Mouse (Mus musculus): ENCODE measurements around the gene Olfr106-ps. TPM values are rescaled to one million over a fixed set of nuclear protein-coding genes. Genes with fewer than 3 reads are reported as not detected.

Olfr106-ps gene
- polyA plus RNA-seq (2015; fragmentation: Nextera tagmentation; extraction: Ambion mirVana): not detected in 2 replicates

DNA sequence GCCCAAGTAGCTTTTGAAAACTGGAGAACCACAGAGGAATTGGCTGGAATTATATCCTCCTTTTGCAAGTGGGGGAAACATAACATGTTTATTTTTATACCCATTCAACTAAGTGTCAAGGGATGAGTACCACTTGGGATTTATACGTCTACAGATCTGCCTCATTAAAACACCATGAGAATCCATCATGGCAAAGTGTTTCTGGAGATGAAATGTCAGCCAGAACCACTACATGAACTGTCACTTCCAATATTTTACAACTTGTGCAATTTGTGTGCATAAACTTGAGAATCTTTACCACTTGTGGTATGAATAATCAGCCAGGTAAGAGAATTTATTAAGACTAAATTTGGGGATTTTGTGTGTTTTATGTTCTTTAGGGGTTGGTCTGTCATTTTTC is at the start of gene Olfr106-ps:
Olfr106-ps (plus strand) TSS at position 301 of the 400 bp plus-strand sequence.
- WGBS (ENCODE audit: insufficient replicate concordance): 70% methylated on average over 1 of the region's 1 CpGs
- no peaks in the 10 kb centered on the region for H3K27me3 ChIP-seq (ENCODE audit: insufficient read depth, low read length)
- no peaks in the 10 kb centered on the region for H3K9me3 ChIP-seq (ENCODE audit: low read length)
- TF ChIP-seq EP300 (IDR thresholded peaks at IDR 0.05; ENCODE audit: low read depth): no peak
- no peak for TF ChIP-seq CTCF (IDR thresholded peaks at IDR 0.05; ENCODE audit: low read depth)
- DNase-seq: no peak
- no peak within 1 kb of the TSS for H3K9ac ChIP-seq (replicated peaks)
- no peaks in the 10 kb centered on the region for H3K36me3 ChIP-seq (replicated peaks; ENCODE audit: insufficient read depth, low read length)
- H3K4me3 ChIP-seq (ENCODE audit: low read depth, low read length): no peak within 1 kb of the TSS
- no peak within 1 kb of the TSS for H3K4me2 ChIP-seq (ENCODE audit: low read depth, low read length)
- ATAC-seq: no peak
- no peaks in the 10 kb centered on the region for H3K4me1 ChIP-seq (ENCODE audit: insufficient read depth)
- no peak within 1 kb of the TSS for H3K27ac ChIP-seq (ENCODE audit: low read depth)

DNA sequence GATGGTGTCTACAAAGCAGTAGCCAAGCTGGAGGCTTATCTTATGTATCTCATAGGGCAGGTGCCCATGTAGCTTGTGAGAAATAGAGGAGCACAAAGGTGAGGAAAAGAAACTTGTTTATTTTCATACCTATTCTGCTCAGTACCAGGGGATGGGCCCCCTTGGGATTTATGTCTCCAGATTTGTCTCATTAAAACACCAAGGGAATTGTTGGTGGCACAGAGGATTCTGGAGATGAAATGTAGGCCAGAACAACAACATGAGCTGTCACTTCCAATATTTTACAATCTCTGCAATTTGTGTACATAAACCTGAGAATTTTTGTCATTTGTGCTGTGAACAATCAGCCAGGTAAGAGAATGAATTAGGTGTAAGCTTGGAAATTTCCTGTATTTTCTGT is 30.9 kb upstream of the Olfr106-ps start, which contains the start of gene Olfr104-ps:
Olfr104-ps (plus strand) TSS at position 301 of the 400 bp plus-strand sequence.
- Histone ChIP-seq H3K27me3 (ENCODE audit: insufficient read depth, low read length) (no peaks in the 10 kb centered on the region), H3K27ac (ENCODE audit: low read depth) (no peak within 1 kb of the TSS), H3K4me3 (ENCODE audit: low read depth, low read length) (no peak within 1 kb of the TSS), H3K9me3 (ENCODE audit: low read length) (no peaks in the 10 kb centered on the region), H3K36me3 (replicated peaks; ENCODE audit: insufficient read depth, low read length) (no peaks in the 10 kb centered on the region), H3K4me1 (ENCODE audit: insufficient read depth) (no peaks in the 10 kb centered on the region), H3K4me2 (ENCODE audit: low read depth, low read length) (no peak within 1 kb of the TSS), H3K9ac (replicated peaks) (no peak within 1 kb of the TSS)
- DNase-seq (no peak), ATAC-seq (no peak)
- TF ChIP-seq CTCF (IDR thresholded peaks at IDR 0.05; ENCODE audit: low read depth) (no peak), EP300 (IDR thresholded peaks at IDR 0.05; ENCODE audit: low read depth) (no peak)

DNA sequence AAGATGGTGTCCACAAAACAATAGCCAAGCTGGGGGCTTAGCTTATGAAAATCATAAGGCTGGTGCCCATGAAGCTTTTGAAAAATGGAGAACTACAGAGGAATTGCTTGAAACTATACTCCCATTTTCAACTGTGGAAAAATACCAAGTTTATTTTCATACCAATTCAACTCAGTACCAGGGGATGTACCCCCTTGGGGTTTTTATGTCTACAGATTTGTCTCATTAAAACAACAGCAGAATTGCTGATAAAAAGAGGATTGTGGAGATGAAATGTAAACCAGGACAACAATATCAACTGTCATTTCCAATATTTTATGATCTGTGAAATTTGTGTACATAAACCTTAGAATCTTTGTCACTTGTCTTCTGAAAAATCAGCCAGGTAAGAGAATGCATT is 11.5 kb upstream of the Olfr106-ps start, which contains the start of gene Olfr105-ps:
Olfr105-ps (plus strand) TSS at position 301 of the 400 bp plus-strand sequence.
- TF ChIP-seq EP300 (IDR thresholded peaks at IDR 0.05; ENCODE audit: low read depth): no peak
- TF ChIP-seq CTCF (IDR thresholded peaks at IDR 0.05; ENCODE audit: low read depth): no peak
- Histone ChIP-seq H3K36me3 (replicated peaks; ENCODE audit: insufficient read depth, low read length) (no peaks in the 10 kb centered on the region), H3K27me3 (ENCODE audit: insufficient read depth, low read length) (no peaks in the 10 kb centered on the region), H3K4me2 (ENCODE audit: low read depth, low read length) (no peak within 1 kb of the TSS), H3K4me1 (ENCODE audit: insufficient read depth) (no peaks in the 10 kb centered on the region), H3K4me3 (ENCODE audit: low read depth, low read length) (no peak within 1 kb of the TSS), H3K27ac (ENCODE audit: low read depth) (no peak within 1 kb of the TSS), H3K9me3 (ENCODE audit: low read length) (no peaks in the 10 kb centered on the region), H3K9ac (replicated peaks) (no peak within 1 kb of the TSS)
- DNase-seq: no peak
- ATAC-seq: no peak

DNA sequence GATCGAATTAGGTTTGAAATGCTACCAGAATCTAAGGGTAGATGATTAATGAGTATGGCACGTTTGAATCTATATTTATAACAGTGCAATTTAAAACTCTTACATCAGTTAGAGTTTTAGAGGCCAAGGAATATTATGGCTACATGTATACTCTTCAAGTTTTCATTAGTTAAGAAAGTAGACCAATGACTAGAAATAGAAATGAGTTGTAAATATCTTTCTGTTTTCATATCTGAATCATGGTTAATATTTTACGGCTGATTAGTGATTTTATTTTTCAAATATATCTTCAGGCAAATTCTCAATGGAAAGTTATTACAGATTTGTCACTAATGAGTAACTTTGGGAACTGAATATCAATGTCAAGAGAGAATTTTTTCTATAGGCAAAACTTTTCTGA is 8.7 kb downstream of the Olfr106-ps start, which contains the start of gene Olfr107:
Olfr107 (plus strand) TSS at position 301 of the 400 bp plus-strand sequence.
- H3K9ac ChIP-seq (replicated peaks): no peak within 1 kb of the TSS
- H3K4me3 ChIP-seq (ENCODE audit: low read depth, low read length): no peak within 1 kb of the TSS
- TF ChIP-seq CTCF (IDR thresholded peaks at IDR 0.05; ENCODE audit: low read depth): no peak
- no peak within 1 kb of the TSS for H3K4me2 ChIP-seq (ENCODE audit: low read depth, low read length)
- 69% methylated on average over 3 of the region's 3 CpGs for WGBS (ENCODE audit: insufficient replicate concordance)
- DNase-seq (no peak), ATAC-seq (no peak)
- no peaks in the 10 kb centered on the region for H3K9me3 ChIP-seq (ENCODE audit: low read length)
- no peaks in the 10 kb centered on the region for H3K36me3 ChIP-seq (replicated peaks; ENCODE audit: insufficient read depth, low read length)
- no peak within 1 kb of the TSS for H3K27ac ChIP-seq (ENCODE audit: low read depth)
- H3K27me3 ChIP-seq (ENCODE audit: insufficient read depth, low read length): no peaks in the 10 kb centered on the region
- H3K4me1 ChIP-seq (ENCODE audit: insufficient read depth): no peaks in the 10 kb centered on the region

DNA sequence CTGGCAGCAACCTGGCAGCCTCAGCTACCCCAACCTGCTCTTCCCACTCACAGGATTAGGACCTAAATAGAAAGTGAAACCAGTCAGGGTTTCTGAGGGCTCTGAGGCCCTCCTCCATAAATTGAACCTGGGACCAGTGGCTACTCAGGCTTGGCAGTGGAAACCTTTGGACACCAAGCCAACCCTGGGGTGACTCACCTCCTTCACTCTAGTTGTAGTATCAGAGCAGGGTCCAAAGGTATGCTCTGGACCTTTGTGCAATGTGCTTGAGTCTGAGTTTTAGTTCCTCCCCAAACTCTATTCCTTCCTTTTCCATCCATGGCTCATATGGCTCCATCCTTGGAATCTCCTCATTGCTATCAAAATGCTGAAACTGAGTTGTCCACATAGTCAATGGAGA is 23.2 kb downstream of the Olfr106-ps start:
- no peak for ATAC-seq

DNA sequence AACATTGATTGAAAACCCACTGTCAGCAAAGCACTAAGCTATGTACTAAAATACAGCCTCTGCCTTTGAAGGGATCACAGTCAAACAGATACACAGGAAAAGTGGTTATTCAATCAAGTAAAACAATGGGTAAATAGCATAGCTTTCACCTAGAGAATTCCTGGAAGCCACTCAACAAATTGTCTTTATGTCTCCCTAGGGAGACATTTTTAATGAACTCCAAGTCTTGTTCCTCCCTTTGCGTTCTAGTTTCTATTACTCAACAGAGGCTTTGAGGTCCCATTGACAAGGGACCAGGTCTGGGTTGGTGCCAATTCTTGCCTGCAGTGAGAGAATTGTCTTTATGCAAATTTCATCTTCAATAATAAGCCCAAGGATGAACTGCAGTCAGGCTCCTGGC is 55.0 kb downstream of the Olfr106-ps start, which contains the start of gene Olfr108:
Olfr108 (plus strand) TSS at position 301 of the 400 bp plus-strand sequence.
- Histone ChIP-seq H3K4me1 (ENCODE audit: insufficient read depth) (no peaks in the 10 kb centered on the region), H3K4me3 (ENCODE audit: low read depth, low read length) (no peak within 1 kb of the TSS), H3K36me3 (replicated peaks; ENCODE audit: insufficient read depth, low read length) (no peaks in the 10 kb centered on the region), H3K27ac (ENCODE audit: low read depth) (no peak within 1 kb of the TSS), H3K9me3 (ENCODE audit: low read length) (no peaks in the 10 kb centered on the region), H3K27me3 (ENCODE audit: insufficient read depth, low read length) (no peaks in the 10 kb centered on the region), H3K4me2 (ENCODE audit: low read depth, low read length) (no peak within 1 kb of the TSS), H3K9ac (replicated peaks) (no peak within 1 kb of the TSS)
- DNase-seq (no peak), ATAC-seq (no peak)
- 83% methylated on average over 1 of the region's 1 CpGs for WGBS (ENCODE audit: insufficient replicate concordance)
- no peak for TF ChIP-seq EP300 (IDR thresholded peaks at IDR 0.05; ENCODE audit: low read depth)

More for the DNA sequence above, 23.2 kb downstream of the Olfr106-ps start:
- H3K27me3 ChIP-seq (ENCODE audit: insufficient read depth, low read length): no peaks in the 10 kb centered on the region
- no peak for DNase-seq
- TF ChIP-seq CTCF (IDR thresholded peaks at IDR 0.05; ENCODE audit: low read depth): no peak
- TF ChIP-seq EP300 (IDR thresholded peaks at IDR 0.05; ENCODE audit: low read depth): no peak
- H3K4me2 ChIP-seq (ENCODE audit: low read depth, low read length): no peak overlapping the region
- H3K9me3 ChIP-seq (ENCODE audit: low read length): no peaks in the 10 kb centered on the region
- no peaks in the 10 kb centered on the region for H3K36me3 ChIP-seq (replicated peaks; ENCODE audit: insufficient read depth, low read length)
- H3K27ac ChIP-seq (ENCODE audit: low read depth): no peak overlapping the region
- H3K9ac ChIP-seq (replicated peaks): no peak overlapping the region
- no peak overlapping the region for H3K4me3 ChIP-seq (ENCODE audit: low read depth, low read length)
- H3K4me1 ChIP-seq (ENCODE audit: insufficient read depth): no peaks in the 10 kb centered on the region

Other genes starting within 250 kb of the Olfr106-ps start
- not detected in 2 replicates for gene Olfr93, start 228.9 kb upstream of the Olfr106-ps start, polyA plus RNA-seq (2015; fragmentation: Nextera tagmentation; extraction: Ambion mirVana)
- 2.2 and 3.4 TPM in 2 replicates for gene Ubd, start 196.5 kb upstream of the Olfr106-ps start, polyA plus RNA-seq (2015; fragmentation: Nextera tagmentation; extraction: Ambion mirVana)
- not detected in 2 replicates for gene Olfr94, start 189.4 kb upstream of the Olfr106-ps start, polyA plus RNA-seq (2015; fragmentation: Nextera tagmentation; extraction: Ambion mirVana)
- gene Olfr95, start 177.3 kb upstream of the Olfr106-ps start, polyA plus RNA-seq (2015; fragmentation: Nextera tagmentation; extraction: Ambion mirVana): not detected in 2 replicates
- gene Olfr96, start 170.2 kb upstream of the Olfr106-ps start, polyA plus RNA-seq (2015; fragmentation: Nextera tagmentation; extraction: Ambion mirVana): not detected in 2 replicates
- gene Olfr97, start 153.1 kb upstream of the Olfr106-ps start, polyA plus RNA-seq (2015; fragmentation: Nextera tagmentation; extraction: Ambion mirVana): not detected in 2 replicates
- gene Olfr98, start 126.6 kb upstream of the Olfr106-ps start, polyA plus RNA-seq (2015; fragmentation: Nextera tagmentation; extraction: Ambion mirVana): not detected in 2 replicates
- gene H2-M3, start 120.2 kb upstream of the Olfr106-ps start, polyA plus RNA-seq (2015; fragmentation: Nextera tagmentation; extraction: Ambion mirVana): 4.5 and 4.6 TPM in 2 replicates
- not detected in 2 replicates for gene Olfr99, start 106.9 kb upstream of the Olfr106-ps start, polyA plus RNA-seq (2015; fragmentation: Nextera tagmentation; extraction: Ambion mirVana)
- gene Olfr101, start 86.1 kb upstream of the Olfr106-ps start, polyA plus RNA-seq (2015; fragmentation: Nextera tagmentation; extraction: Ambion mirVana): not detected in 2 replicates
- gene Olfr102, start 73.3 kb upstream of the Olfr106-ps start, polyA plus RNA-seq (2015; fragmentation: Nextera tagmentation; extraction: Ambion mirVana): not detected in 2 replicates
- not detected in 2 replicates for gene Olfr103, start 50.7 kb upstream of the Olfr106-ps start, polyA plus RNA-seq (2015; fragmentation: Nextera tagmentation; extraction: Ambion mirVana)
- gene Olfr104-ps, start 30.8 kb upstream of the Olfr106-ps start, polyA plus RNA-seq (2015; fragmentation: Nextera tagmentation; extraction: Ambion mirVana): not detected in 2 replicates
- gene Olfr105-ps, start 11.4 kb upstream of the Olfr106-ps start, polyA plus RNA-seq (2015; fragmentation: Nextera tagmentation; extraction: Ambion mirVana): not detected in 2 replicates
- not detected in 2 replicates for gene Olfr107, start 8.8 kb downstream of the Olfr106-ps start, polyA plus RNA-seq (2015; fragmentation: Nextera tagmentation; extraction: Ambion mirVana)
- not detected in 2 replicates for gene Olfr108, start 55.1 kb downstream of the Olfr106-ps start, polyA plus RNA-seq (2015; fragmentation: Nextera tagmentation; extraction: Ambion mirVana)
- gene Olfr109, start 68.5 kb downstream of the Olfr106-ps start, polyA plus RNA-seq (2015; fragmentation: Nextera tagmentation; extraction: Ambion mirVana): not detected in 2 replicates
- gene H2-M2, start 93.2 kb downstream of the Olfr106-ps start, polyA plus RNA-seq (2015; fragmentation: Nextera tagmentation; extraction: Ambion mirVana): not detected in 2 replicates
- gene Olfr110, start 102.1 kb downstream of the Olfr106-ps start, polyA plus RNA-seq (2015; fragmentation: Nextera tagmentation; extraction: Ambion mirVana): not detected in 2 replicates
- not detected in 2 replicates for gene Olfr111, start 117.6 kb downstream of the Olfr106-ps start, polyA plus RNA-seq (2015; fragmentation: Nextera tagmentation; extraction: Ambion mirVana)
- not detected in 2 replicates for gene Olfr112, start 179.1 kb downstream of the Olfr106-ps start, polyA plus RNA-seq (2015; fragmentation: Nextera tagmentation; extraction: Ambion mirVana)
- gene Olfr113, start 187.3 kb downstream of the Olfr106-ps start, polyA plus RNA-seq (2015; fragmentation: Nextera tagmentation; extraction: Ambion mirVana): not detected in 2 replicates
- not detected in 2 replicates for gene Olfr114, start 202.3 kb downstream of the Olfr106-ps start, polyA plus RNA-seq (2015; fragmentation: Nextera tagmentation; extraction: Ambion mirVana)
- not detected in 2 replicates for gene Olfr115, start 236.7 kb downstream of the Olfr106-ps start, polyA plus RNA-seq (2015; fragmentation: Nextera tagmentation; extraction: Ambion mirVana)
- gene Olfr116, start 236.8 kb downstream of the Olfr106-ps start, polyA plus RNA-seq (2015; fragmentation: Nextera tagmentation; extraction: Ambion mirVana): not detected in 2 replicates

All from liver, postnatal 0 days (tissue).